Mouse (Mus musculus): ENCODE measurements at regions not wholly inside any gene's neighbourhood (a gene's known extent, or its start where the extent isn't known, plus 50 kb on each side); places are given as distances from the start of the nearest gene placed in this dataset.

DNA sequence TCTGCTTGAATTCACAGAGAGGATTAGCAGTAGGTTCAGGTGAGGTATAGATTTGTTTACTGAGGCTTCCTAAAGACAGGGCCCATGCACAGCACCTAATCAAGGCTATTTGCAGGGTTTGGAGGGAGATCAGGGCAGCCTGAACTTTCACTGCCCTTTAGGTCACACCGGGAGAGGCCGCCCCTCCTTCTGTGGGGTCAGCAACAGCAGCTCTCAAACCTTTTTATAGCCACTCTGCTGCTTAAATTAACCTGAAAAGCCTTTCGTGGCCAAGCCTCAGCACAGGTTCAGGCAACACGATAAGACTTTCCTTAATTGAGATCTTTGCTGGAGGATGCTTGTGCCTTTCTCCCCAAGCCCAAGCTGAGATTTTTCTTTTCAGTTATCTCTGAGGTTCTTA, 526.8 kb upstream of the Tbl1xr1 start:
- Histone ChIP-seq H3K27ac (no peak overlapping the region), H3K27me3 (ENCODE audit: low read depth, poor library complexity, severe bottlenecking) (no peaks in the 10 kb centered on the region), H3K36me3 (no peaks in the 10 kb centered on the region), H3K9me3 (replicated peaks) (no peaks in the 10 kb centered on the region), H3K4me3 (no peak overlapping the region), H3K4me1 (peaks cover 30% of the 10 kb centered on the region)
- 14% methylated on average over 4 of the region's 4 CpGs for WGBS
- no peak for DNase-seq (ENCODE audit: low spot score)

- Histone ChIP-seq H3K9me3 (replicated peaks) (no peaks in the 10 kb centered on the region), H3K27me3 (ENCODE audit: low read depth, poor library complexity, severe bottlenecking) (no peaks in the 10 kb centered on the region), H3K4me1 (peaks cover 9% of the 10 kb centered on the region), H3K4me3 (no peak overlapping the region), H3K36me3 (no peaks in the 10 kb centered on the region), H3K27ac (no peak overlapping the region)
- 80% methylated on average over 3 of the region's 3 CpGs for WGBS
- DNase-seq (ENCODE audit: low spot score): no peak
Observed at GRCm38 (mm10) chr3:21553159-21553758, 523.2 kb upstream of the Tbl1xr1 start.

DNA sequence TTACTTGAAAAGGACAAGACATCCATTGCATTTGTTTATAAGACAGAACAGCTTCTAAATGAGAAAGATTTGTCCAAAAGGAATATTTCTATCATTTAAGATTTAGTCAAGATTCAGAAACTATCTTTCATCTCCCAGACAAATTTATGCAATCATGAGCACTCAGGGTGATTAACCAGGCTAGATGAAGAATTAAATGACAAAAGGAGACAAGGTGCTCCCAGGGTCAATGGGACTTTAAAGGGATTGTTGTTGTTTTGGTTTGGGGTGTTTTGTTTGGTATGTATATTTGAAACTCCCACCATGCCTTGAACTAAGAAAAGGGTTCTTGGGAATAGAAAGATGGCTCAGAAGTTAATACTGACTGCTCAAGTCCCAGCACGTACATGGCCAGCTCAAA, 522.6 kb upstream of the Tbl1xr1 start:
- H3K4me3 ChIP-seq: no peak overlapping the region
- no peaks in the 10 kb centered on the region for H3K36me3 ChIP-seq
- WGBS: 41% methylated on average over 1 of the region's 1 CpGs
- no peak overlapping the region for H3K27ac ChIP-seq
- H3K4me1 ChIP-seq: peaks cover 9% of the 10 kb centered on the region
- DNase-seq (ENCODE audit: low spot score): no peak
- H3K27me3 ChIP-seq (ENCODE audit: low read depth, poor library complexity, severe bottlenecking): no peaks in the 10 kb centered on the region
- H3K9me3 ChIP-seq (replicated peaks): no peaks in the 10 kb centered on the region

DNA sequence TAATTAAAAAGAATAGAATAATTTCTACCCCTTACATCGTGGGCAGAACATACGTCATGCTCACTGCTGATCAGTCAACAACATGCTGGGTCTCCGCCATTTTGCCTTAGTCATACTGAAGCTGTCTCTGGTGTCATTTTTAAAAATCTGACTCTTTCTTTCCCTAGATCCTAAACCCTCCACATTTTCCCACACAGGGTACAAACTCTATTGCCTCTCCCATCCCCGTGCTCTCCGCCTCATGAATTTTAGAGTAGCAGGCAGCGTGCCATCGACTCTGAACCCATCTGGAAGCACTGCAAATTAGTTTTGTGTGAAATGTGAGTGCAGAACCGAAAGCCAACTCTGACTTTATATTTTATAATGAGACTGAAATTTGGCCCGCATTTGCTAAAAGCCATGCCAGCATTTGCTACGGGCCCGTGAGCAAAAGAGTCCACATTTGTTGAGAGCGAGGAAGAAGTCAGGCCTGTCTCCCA, 518.5 kb upstream of the Tbl1xr1 start:
- H3K4me1 ChIP-seq: peaks cover 4% of the 10 kb centered on the region
- no peaks in the 10 kb centered on the region for H3K9me3 ChIP-seq (replicated peaks)
- no peak for DNase-seq (ENCODE audit: low spot score)
- H3K36me3 ChIP-seq: no peaks in the 10 kb centered on the region
- no peaks in the 10 kb centered on the region for H3K27me3 ChIP-seq (ENCODE audit: low read depth, poor library complexity, severe bottlenecking)
- H3K4me3 ChIP-seq: no peak overlapping the region
- no peak overlapping the region for H3K27ac ChIP-seq
- 93% methylated on average over 12 of the region's 12 CpGs for WGBS

DNA sequence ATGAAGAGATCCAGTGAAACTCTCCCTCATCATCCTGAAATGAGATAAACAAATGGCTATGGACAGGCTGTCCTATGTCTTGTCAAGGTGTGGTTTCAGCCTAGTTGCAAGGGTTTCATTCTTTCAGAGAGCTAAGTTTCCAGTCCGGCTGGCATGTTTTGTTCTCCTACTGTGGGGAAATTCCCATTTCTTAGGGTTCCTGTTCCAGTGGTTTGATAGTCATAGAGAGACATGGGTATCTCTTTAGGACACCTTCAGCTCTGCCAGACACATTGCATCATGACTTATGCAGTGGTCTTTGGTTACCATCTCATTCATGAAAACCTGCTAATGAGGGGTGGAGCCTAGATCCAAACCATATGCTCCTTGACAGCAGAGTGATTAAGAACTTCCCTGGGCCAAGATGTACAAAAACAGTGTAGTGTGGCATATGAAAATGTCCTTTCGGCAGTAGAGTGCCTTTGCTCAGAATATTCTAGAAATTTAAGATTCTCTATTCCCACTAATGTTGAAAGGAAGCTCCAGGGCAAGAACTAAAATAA, 513.6 kb upstream of the Tbl1xr1 start:
- H3K27me3 ChIP-seq (ENCODE audit: low read depth, poor library complexity, severe bottlenecking): no peaks in the 10 kb centered on the region
- WGBS: 82% methylated on average over 2 of the region's 2 CpGs
- peak overlapping the region; percentile 78 for H3K27ac ChIP-seq
- H3K4me1 ChIP-seq: peaks cover 37% of the 10 kb centered on the region
- no peaks in the 10 kb centered on the region for H3K9me3 ChIP-seq (replicated peaks)
- no peaks in the 10 kb centered on the region for H3K36me3 ChIP-seq
- DNase-seq (ENCODE audit: low spot score): no peak
- no peak overlapping the region for H3K4me3 ChIP-seq

- DNase-seq (ENCODE audit: low spot score): no peak
- WGBS: 70% methylated on average over 3 of the region's 3 CpGs
- no peak overlapping the region for H3K4me3 ChIP-seq
- H3K9me3 ChIP-seq (replicated peaks): no peaks in the 10 kb centered on the region
- H3K36me3 ChIP-seq: no peaks in the 10 kb centered on the region
- H3K4me1 ChIP-seq: peaks cover 37% of the 10 kb centered on the region
- H3K27ac ChIP-seq: peak overlapping the region; percentile 78
- no peaks in the 10 kb centered on the region for H3K27me3 ChIP-seq (ENCODE audit: low read depth, poor library complexity, severe bottlenecking)
Observed at GRCm38 (mm10) chr3:21563454-21563853, 513.0 kb upstream of the Tbl1xr1 start.

GRCm38 (mm10) chr3:21564211-21564781, 512.2 kb upstream of the Tbl1xr1 start:
- H3K27me3 ChIP-seq (ENCODE audit: low read depth, poor library complexity, severe bottlenecking): no peaks in the 10 kb centered on the region
- peak overlapping the region; percentile 78 for H3K27ac ChIP-seq
- H3K4me1 ChIP-seq: peaks cover 37% of the 10 kb centered on the region
- WGBS: 11% methylated on average over 3 of the region's 3 CpGs
- no peaks in the 10 kb centered on the region for H3K36me3 ChIP-seq
- peak; percentile 68 for DNase-seq (ENCODE audit: low spot score)
- H3K9me3 ChIP-seq (replicated peaks): no peaks in the 10 kb centered on the region
- peak overlapping the region; percentile 10 for H3K4me3 ChIP-seq

- no peaks in the 10 kb centered on the region for H3K9me3 ChIP-seq (replicated peaks)
- DNase-seq (ENCODE audit: low spot score): no peak
- peak overlapping the region; percentile 78 for H3K27ac ChIP-seq
- WGBS: 55% methylated on average over 4 of the region's 4 CpGs
- H3K36me3 ChIP-seq: no peaks in the 10 kb centered on the region
- peaks cover 37% of the 10 kb centered on the region for H3K4me1 ChIP-seq
- no peaks in the 10 kb centered on the region for H3K27me3 ChIP-seq (ENCODE audit: low read depth, poor library complexity, severe bottlenecking)
- H3K4me3 ChIP-seq: no peak overlapping the region
Observed at GRCm38 (mm10) chr3:21564847-21565485, 511.5 kb upstream of the Tbl1xr1 start.

DNA sequence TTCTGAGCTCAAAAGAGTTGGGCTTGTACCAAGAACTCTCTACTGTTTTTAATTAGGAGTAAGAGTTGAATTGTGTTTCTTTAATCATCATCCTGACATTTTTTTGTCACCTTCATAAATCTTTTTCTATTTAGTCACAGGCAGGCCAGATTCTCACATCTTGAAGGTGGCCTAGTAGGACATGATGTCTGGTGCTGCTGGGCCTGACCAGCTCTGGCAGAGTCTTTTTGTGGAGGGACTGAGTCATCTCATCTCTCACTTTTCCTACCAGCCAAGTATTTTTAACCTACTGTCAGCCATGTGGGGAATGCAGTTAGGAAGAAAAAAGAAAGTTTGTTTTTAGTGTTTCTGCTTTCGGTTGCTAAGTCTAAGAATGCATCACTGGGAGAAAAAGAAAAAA, 506.7 kb upstream of the Tbl1xr1 start:
- Histone ChIP-seq H3K27me3 (ENCODE audit: low read depth, poor library complexity, severe bottlenecking) (no peaks in the 10 kb centered on the region), H3K27ac (no peak overlapping the region), H3K36me3 (no peaks in the 10 kb centered on the region), H3K9me3 (replicated peaks) (no peaks in the 10 kb centered on the region), H3K4me1 (peaks cover 16% of the 10 kb centered on the region), H3K4me3 (no peak overlapping the region)
- no peak for DNase-seq (ENCODE audit: low spot score)
- WGBS: 92% methylated on average over 1 of the region's 1 CpGs

DNA sequence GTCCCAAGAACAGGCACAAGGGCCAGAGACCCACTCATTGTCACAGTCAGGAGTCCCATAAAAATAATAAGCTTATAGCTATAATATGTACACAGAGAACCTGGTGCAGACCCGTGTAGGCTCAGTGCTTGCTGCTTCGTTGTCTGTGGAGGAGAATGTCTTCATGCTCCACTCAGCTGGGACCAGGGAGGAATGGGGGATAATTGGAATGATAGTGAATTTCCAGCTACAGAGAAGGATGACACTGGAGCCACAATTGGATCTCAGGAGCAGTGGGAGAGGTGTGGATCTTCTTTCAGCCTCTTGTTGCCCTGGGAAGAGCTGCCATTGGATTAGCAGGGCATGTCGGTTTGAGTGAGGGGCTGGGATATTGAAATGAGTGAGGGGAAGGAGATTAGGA, 497.8 kb upstream of the Tbl1xr1 start:
- H3K36me3 ChIP-seq: no peaks in the 10 kb centered on the region
- WGBS: 71% methylated on average over 3 of the region's 3 CpGs
- no peak overlapping the region for H3K27ac ChIP-seq
- peaks cover 11% of the 10 kb centered on the region for H3K4me1 ChIP-seq
- no peak overlapping the region for H3K4me3 ChIP-seq
- no peaks in the 10 kb centered on the region for H3K27me3 ChIP-seq (ENCODE audit: low read depth, poor library complexity, severe bottlenecking)
- no peaks in the 10 kb centered on the region for H3K9me3 ChIP-seq (replicated peaks)
- DNase-seq (ENCODE audit: low spot score): no peak

DNA sequence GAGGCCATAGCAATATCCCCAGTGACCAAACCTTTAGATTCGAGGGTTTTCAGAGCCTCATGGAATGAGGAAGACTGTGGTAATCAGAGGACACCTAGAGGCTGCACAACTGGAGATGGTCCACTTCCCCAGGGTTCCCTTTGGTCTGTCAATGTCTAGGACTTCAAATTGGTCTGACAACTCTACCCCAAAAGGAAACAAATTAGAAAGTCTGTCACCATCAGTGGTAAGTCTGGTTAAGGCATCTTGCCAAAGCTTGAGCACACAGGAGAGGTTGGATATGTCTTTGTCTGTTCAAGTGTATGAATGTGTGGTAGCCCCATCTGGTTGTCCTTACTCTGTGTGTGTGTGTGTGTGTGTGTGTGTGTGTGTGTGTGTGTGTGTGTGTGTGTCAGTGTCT, 494.3 kb upstream of the Tbl1xr1 start:
- Histone ChIP-seq H3K27me3 (ENCODE audit: low read depth, poor library complexity, severe bottlenecking) (no peaks in the 10 kb centered on the region), H3K27ac (no peak overlapping the region), H3K4me1 (peaks cover 11% of the 10 kb centered on the region), H3K36me3 (no peaks in the 10 kb centered on the region), H3K9me3 (replicated peaks) (no peaks in the 10 kb centered on the region), H3K4me3 (no peak overlapping the region)
- 82% methylated on average over 1 of the region's 1 CpGs for WGBS
- no peak for DNase-seq (ENCODE audit: low spot score)

DNA sequence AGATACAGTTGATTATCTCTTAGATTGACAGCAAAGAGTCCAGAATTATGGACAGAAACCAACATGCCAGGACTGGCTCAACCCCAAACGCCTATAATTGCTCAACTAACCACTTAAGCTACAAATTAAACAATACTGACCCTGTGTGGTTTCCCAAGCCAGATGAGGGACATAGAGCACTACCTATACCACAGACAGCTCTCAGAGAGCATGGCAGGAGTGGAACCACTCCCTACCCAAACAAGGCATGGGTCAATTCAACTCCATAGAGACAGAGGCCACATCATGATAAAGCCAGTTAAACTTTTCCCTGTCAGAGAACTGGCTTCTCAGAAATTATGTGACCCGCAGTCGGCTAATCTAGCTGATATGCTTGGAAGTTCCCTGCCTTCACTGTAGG, 490.7 kb upstream of the Tbl1xr1 start:
- no peak for DNase-seq (ENCODE audit: low spot score)
- no peak overlapping the region for H3K4me3 ChIP-seq
- no peak overlapping the region for H3K27ac ChIP-seq
- H3K9me3 ChIP-seq (replicated peaks): no peaks in the 10 kb centered on the region
- WGBS: 85% methylated on average over 3 of the region's 3 CpGs
- H3K27me3 ChIP-seq (ENCODE audit: low read depth, poor library complexity, severe bottlenecking): no peaks in the 10 kb centered on the region
- no peaks in the 10 kb centered on the region for H3K36me3 ChIP-seq
- H3K4me1 ChIP-seq: no peaks in the 10 kb centered on the region

DNA sequence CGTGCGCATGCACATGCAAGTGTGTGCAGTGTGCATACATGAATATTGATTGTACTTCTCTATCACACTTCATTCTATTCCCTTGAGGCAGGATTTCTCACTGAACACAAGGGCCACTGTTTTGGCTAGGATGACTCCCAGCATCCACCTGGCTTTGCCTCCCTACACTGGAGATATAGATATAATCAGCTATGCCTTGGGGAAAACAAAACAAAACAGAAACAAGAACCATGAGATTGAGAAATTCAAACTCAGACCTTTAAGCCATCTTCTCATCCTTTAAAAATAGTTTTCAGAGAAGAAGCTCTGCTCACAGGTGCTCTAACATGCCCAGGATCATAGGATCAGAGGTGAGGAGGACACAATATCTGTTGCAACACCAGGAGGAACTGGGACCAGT, 469.6 kb upstream of the Tbl1xr1 start:
- 94% methylated on average over 2 of the region's 2 CpGs for WGBS

More for the DNA sequence above, 469.6 kb upstream of the Tbl1xr1 start:
- no peak overlapping the region for H3K4me3 ChIP-seq
- no peaks in the 10 kb centered on the region for H3K9me3 ChIP-seq (replicated peaks)
- no peak overlapping the region for H3K27ac ChIP-seq
- no peaks in the 10 kb centered on the region for H3K36me3 ChIP-seq
- DNase-seq (ENCODE audit: low spot score): no peak
- no peaks in the 10 kb centered on the region for H3K27me3 ChIP-seq (ENCODE audit: low read depth, poor library complexity, severe bottlenecking)
- H3K4me1 ChIP-seq: no peaks in the 10 kb centered on the region
